Mouse (Mus musculus) gonadal fat pad, adult 2 months (tissue): Measurements from ENCODE around the gene Fam114a2. TPM values are rescaled to one million over a fixed set of nuclear protein-coding genes. Genes with fewer than 3 reads are reported as not detected.

Experiments
- DNase-seq: peaks from one replicate; pipeline ENCODE4 v3.0.0-alpha.2; 2012; ENCODE audit warnings: low read depth
- polyA plus RNA-seq: library from polyadenylated mRNA; depleted of rRNA; stranded (reverse); fragments of >200 nt; gene quantifications from 2 replicates; pipeline ENCODE4 v1.2.3, GENCODE M21; 2012

Fam114a2 gene
- polyA plus RNA-seq, 1 experiment: 37.0 TPM

DNA sequence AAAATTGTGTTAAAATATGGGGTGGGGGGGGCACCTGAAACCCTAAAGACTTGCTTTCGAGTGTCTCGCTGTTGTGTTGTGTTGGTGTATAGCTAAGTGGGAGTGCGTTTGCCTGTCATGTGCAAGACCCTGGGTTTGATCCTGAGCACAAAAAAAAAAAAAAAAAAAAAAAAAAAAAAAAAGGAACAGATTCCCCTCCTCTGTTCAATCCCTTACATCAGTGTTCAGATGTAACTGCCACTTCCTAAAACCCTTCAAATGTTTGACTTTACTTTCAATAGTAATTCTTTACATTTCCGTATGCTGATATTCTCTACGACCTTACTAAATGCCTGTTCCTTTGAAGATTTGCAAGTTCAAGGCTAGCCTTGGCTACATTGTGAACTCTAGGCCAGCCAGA, 887 bp upstream of the Fam114a2 start:
- DNase-seq: no peak

DNA sequence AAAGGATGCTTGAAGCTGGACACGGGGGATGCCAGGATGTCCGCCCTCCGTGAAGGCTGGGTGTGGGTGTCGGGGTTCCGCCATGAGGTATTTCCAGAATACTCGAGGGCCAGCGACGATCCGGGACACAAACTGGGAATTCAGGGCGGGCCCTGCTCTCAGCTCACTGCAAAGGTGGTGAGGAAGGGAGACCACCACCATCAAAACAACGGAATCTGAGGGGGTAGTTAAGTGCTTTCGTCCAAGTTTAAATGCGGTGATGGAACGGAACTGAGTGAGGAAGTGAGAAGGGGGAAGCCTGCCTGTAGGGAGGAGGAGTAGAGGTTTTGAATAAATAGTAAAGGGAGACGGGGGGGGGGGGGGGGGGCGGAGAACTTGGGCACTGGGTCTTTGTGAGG, 333 bp upstream of the Fam114a2 start:
- DNase-seq: no peak

DNA sequence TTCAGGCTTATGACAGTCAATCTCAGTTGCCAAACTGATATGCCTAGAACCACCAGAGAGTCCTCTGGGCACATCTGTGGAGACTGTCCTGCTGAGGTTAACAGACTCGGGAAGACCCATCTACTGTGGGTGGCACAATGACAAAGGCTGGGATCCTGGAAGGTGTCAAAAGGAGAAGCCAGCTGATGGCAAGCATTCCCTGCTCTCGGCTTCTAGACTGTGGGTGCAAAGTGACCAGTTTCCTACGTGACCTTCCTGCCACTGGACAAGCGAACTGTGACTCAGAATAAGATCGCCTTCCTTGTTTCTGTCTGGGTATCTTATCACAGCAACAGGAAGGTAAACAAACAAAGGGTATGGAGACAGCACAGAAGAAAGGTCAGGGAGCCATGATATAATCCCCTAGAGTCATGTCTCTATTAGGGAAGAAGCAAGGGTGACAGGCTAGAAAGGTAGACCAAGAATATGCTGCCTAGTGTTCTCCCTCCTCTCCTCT, 1.4 kb downstream of the Fam114a2 start:
- no peak for DNase-seq

DNA sequence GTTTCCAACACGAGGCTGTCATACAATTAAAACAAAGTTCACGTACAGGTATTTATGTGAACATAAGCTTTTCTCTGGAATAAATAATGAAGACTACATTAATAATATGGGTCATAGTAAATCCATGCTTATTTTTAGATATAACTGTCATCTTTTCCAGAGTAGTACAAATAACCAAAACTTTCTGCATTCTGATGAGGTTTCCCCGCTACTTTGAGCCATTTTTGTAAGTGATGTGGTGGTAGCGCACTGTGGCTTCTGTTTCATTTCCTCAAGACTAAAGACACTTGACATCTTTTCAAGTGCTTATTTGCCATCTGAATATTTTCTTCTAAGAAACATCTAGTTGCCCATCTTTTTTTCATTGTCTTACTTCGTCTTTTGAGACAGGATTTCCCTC, 3.2 kb downstream of the Fam114a2 start:
- no peak for DNase-seq

DNA sequence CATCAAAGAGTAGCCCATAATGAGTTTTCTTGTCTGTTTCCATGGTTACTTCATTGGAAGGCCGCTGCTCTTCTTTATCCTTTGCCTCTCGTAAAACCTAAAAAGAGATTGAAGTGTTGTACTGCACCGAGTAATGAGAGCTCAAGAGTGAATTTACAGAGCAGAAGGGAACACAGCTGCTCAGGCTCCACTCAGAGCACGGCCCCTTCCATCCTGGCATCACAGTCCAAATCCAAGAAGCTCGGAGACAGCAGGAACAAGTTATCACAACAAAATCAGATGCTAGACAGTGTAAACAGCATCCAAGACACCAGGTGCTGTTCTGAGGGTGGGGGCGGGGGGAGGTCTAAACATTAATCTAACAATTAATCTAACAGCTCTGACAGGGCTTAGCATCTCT, 11.5 kb downstream of the Fam114a2 start:
- DNase-seq: no peak

DNA sequence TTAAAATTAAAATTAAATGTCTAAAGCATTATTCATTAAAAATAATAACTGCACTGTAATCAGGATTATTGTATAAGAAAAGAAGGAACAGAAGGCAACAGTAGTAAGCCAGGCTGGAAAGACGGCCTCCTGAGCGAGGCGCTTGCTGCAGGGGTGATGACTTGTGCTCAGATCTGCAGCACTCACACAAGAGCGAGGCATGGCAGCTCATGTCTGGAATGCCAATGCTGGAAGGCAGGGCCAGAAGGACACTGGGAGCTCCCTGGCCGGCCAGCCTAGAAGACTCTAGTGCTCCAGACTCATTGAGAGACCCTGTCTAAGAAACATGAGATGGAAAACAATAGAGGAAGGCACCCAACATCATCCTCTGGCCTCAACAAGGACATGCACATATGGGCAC, 15.3 kb downstream of the Fam114a2 start:
- no peak for DNase-seq

DNA sequence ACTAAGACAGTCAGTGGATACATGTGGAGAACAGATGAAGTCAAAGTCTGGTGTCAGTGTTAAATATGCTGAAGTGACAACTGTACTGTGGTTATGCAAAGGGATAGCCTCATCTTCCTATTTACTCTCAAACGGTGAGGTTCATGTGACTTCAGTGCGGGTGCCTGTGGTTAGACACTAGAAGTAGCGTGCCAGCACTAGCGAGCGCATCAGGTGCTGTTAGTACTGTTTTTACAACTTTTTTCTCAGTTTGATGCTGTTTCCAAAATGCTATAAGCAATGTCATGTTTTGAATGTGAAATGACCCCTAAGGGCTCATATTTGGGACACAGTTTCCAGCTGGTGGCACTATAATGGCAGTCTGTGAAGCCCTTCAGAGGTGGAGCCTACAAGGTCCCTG, 20.2 kb downstream of the Fam114a2 start:
- DNase-seq: no peak

DNA sequence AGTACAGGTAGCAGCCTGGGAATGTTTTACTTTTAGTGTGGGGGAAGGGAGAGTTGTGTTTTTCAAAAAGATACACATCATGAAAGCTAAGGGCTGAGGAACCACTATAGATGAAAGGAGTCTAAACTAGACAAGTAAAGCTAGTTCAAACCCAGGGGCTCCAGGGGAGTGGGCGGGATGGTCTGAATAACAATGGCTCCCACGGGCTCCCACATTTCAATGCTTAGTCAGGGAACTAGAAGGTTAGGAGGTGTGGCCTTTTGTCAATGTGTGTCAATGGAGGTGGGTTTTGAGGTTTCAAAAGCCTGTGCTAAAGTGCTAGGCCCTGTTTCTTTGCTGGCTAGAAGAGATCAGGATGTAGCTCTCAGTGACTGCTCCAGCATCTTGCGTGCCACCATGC, 20.7 kb downstream of the Fam114a2 start:
- no peak for DNase-seq

DNA sequence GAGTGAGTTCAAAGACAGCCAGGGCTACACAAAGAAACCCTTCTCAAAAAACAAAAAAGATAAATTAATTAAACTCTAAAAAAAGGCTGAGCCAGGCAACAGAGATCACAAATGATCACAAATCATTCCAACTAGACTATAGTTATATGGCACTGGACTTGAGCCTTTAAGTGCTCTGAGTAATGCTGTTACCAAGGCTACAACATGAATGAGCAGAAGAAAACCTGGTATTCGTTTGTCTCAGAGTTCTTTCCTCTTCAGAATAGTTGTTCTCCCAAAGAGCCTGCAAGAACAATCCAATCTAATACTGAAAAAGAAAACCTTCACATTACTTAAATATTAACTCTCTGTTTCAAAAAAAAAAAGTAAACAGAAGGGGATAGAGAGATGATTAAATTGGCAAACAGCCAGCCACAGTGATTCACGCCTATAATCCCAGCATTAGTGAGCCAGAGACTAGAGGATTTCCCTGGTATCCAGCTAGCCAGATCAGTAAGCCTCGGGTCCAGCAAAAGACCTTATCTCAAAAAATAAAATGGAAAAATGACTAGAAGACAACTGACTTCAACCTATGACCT, 21.9 kb downstream of the Fam114a2 start:
- no peak for DNase-seq

DNA sequence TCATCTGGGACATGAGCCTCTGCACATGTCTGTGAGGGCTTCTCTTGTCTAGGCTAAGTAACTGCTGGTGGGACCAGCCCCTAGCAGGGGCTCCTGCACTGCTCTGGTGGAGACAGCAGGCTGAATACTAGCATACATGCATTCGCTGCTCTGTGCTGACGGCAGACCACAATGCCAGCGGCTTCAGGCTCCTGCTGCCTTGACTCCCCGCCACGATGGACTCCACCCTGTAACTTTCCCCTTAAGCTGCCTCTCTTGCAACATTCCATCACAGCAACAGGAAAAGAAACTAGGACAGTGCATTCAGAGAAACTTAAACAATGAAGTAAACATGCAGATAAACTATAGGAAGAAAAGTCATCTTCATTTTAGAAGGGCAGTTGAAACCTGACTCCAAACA, 30.0 kb downstream of the Fam114a2 start:
- DNase-seq: no peak

DNA sequence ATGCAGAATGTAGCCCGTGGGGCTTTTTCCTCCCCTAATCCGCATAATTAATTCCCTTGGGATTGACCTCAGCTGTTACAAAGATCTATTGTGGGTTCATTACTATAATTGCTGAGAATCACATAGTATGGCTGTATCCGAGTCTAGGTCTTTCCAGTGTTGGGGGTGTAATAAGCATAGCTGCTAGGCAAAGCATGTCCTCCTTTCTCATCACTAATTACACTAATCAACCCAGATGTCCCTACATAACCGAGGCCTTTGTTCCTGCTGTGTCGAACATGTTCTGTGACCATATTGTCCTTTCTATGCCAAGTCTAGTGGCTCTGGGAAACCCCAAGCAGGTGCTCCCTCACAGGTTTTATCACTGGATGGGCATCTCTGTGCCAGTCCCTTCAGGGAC, 40.3 kb downstream of the Fam114a2 start:
- DNase-seq: no peak

DNA sequence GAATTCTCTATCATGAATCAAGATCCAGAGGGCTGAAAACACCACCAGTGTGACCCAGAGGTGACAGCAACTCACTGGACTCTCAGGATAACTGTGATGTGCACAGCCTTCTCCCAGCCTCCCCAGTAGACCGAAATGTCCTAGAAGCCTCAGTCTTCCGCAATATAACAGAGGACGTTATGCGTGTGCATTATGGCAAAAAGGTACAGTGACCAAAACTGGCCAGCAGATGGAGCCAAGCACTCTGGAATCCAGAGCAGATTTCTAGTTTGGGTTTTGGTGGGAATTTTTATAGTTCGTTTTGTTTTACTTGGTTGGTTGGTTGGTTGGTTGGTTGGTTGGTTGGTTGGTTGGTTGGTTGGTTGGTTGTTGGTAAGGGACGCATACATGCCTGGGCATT, 43.3 kb downstream of the Fam114a2 start:
- no peak for DNase-seq

DNA sequence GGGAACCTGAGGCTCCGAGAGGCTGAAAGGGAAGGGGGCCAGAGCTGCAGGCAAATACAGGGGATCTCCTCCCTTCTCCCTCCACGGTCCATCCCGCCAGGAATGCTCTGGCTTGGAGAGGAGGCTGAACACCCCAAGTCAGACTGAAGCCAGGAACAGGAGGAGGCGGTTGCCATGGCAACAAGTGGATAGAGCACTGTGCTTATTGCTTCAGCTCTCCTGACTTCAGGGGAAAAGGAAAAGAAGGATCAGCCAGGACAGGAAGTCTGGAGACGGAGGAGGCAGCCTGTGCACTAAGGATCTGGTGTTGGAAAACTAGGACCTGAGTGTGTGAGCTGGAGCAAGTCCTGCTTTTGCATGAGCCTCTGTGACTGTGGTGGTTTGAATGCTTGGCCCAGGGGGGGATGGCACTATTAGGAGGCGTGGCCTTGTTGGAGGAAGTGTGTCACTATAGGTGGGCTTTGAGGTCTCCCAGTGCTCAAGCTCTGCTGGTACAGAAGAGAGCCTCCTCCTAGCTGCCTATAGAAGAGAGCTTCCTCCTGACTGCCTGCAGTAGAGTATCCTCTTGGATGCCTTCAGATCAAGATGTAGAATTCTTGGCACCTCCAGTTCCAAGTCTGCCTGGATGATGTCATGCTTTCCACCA, 44.0 kb downstream of the Fam114a2 start:
- DNase-seq: no peak

DNA sequence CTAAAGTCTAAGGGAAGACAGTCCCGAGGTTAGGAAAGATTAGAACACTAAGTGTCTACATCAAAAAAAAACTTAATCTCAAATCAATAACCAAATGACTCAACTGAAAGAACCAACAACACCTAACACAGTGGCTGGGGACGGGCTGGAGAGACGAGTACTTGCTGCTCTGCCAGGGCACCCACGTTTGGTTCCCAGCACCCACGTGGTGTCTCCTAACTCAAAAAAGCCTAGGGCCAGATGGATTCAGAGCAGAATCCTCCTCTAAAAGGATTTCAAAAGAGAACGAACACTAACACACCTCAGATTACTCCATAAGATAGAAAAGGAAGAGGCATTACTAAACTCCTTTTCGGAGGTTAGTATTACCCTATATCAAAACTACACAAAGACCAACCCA, 47.4 kb downstream of the Fam114a2 start:
- DNase-seq: no peak

DNA sequence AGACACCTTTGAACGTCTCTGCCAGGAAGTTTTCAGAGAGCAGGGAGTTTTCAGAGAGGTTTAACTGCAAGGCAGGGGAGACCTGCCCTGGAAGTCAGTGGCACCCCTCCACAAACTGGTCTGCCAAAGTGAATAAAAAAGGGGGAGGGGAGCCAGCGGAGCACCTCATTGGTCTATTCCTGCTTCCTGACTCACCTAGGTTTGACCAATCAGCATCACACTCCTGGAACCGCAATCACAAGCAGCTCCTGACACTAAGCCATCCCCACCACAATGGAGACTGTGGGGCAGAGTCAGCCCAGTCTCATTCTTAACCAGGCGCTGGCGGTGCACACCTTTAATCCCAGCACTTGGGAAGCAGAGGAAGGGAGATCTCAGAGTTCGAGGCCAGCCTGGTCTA, 48.4 kb downstream of the Fam114a2 start:
- no peak for DNase-seq

DNA sequence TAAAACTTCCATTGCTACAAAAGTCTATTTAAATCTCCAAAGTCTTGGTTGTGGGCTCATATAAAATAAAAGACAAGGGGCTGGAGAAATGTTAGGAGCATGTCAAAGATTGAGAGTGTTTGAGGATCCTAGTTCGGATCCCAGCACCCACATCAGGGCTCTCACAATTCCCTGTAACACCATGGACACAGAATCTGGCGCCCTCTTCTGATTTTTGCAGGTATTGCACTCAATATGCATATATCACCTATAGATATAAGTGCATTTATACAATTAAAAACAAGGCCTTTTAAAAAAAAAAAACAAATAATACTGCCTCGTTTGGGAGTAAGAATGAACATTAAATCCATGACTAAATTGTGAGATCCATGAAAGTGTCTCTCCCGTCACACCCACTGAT, 49.7 kb downstream of the Fam114a2 start:
- DNase-seq: no peak

DNA sequence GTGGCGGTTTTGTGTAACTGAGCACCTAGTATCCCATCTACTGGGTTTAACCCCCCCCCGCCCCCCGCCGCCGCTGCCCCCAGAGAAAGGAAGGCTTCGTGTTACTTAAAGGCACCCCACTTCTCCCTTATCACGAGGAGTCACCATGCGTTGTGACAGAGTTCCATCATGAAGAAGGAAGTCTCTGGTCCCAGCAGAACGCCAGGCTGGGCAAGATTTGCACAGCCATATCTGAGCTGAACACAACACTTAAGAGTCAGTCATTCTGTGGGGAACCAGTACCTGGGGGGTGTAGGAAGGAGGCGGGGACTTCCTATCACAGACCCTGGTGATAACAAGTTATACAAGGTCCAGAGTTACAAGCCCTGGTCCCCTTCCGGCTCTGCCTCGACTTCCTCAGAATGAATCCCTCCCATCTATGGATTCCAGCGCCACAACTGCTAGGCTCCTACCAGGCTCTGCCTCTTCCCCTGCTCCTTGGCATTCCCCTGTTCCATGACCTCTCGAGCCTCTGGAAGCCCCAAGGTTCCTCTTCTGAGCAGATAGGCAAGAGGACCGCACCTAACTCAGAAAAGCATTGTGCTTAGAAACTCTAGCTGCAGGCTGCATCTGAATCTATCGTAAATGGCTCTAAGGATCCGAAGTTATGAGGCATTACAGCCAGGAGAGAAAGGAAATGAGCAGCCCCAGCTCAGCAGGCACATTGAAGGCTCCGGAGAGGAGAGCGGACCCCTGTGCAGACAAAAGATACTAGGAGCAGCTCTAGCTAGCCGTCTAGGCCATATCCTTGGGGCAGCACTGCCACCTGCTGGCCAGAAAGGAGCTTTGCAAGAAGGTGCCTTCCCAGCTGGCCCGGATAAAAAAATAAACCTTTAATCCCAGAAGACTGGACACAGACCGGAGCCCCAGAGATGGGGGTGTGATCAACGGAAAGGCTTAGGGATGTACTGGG, 51.0 kb downstream of the Fam114a2 start:
- DNase-seq: no peak

DNA sequence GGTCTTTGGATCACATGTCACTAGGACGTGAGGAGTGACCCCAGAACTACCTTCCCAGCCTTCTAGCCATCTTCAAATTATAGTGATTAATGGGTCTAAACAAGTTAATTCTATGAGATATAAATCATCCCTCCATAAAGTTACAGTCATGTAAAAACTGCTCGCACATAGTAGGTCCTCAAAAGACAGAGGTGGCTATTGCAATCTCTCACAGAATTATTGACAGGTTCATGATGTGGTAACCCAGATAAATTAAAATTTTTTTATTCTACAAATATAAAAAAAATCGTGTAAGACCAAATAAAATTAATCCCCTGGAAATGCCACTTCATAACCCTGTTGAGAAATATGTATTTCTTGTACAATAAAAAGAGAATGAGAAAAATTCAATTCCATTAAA, 52.6 kb downstream of the Fam114a2 start:
- DNase-seq: no peak

DNA sequence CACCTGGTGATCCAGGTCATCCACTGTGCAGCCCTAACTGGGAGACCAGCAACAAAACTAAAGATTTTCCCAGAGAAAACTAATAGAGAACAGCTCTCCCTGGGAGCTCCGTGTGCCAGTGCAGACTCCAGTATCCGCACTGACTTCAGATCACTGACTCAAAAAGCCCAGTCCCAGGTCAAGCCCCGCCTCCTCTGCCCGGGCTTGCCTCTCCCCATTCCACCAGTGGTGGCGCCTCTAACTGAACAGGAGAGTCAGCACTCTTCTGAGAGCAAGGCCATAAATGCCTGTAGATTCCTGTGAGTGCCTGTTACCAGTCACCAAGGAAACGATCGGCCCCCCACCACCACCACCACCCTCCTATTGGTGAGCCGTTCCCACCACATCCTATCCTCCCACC, 53.4 kb downstream of the Fam114a2 start:
- DNase-seq: no peak

DNA sequence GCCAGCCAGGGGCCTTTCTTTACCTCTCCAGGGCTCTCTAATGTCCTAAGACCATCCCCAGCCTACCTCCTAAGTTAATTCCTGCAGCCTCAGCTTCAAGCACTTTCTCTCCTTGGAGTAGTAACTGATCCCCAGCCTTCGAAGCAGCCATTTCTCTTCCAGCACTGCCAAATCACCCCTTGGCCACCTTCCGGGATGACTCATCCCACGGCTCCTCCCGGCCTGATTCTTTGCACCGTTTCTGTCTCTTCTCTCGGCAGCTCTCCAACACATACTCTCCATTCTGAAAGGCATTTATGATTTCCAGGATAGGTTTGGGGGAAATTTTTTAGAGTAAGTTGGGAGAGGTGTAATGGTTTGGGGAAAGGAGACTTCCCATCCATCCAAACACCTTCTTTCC, 58.7 kb downstream of the Fam114a2 start:
- DNase-seq: no peak

DNA sequence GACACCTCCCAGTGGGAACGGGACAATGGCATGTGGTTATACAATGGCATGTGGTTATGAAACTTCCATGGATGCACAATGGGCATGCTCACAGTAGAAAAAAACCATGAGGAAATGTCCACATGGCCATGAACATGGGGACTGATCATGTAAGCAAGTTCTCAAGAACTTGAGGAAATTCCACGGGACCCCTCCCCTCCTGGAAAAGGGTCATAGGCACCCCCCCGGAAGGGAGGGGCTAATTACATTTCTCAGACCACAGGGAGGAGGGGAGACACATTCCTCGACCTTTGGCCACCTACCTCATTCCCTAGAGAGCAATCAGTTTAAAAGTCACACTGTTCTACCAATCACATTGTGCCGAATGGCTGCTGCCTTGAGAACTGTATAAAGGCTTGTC, 64.0 kb downstream of the Fam114a2 start:
- no peak for DNase-seq

DNA sequence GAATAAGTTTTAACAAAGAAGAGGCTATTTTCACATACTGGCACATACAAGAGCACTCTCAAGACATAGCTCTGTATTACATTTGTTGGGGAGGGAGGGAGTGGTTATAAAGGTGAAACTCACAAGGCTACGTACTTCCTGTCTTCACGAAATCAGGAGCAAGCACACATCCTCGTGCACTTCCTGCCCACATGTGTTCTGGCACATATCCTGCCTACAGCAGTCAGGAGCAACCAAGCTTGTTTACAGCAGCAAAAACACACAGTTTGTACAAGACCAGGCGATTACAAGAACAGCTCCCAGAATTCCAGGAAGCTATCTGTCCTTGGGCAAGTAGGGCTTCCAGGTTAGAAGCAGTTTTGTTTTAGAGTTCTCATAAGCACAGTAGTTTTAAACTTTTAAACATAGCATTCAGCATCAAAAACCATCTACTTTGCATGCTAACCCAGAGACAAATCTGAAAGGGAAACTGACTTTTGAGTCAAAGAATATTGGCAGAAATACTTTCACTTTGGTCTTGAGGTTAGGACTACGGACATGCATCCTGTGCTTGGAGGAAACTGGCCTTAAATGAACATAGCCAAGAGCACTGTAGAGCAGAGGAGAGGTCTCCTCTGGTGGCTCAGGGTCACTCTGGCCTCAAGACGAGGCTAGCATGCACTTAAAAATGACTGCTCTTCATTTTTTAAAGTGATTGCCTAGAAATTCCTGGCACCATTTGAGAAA, 73.0 kb downstream of the Fam114a2 start:
- no peak for DNase-seq
